Mouse (Mus musculus) lung, postnatal 25 days (tissue): ENCODE results near the gene Olfr203.
"Not testable (repeated sequence)": the region's sequence is repeated elsewhere in the genome, so short reads cannot be mapped to it uniquely, and the experiment has no call there.

Source experiments
- DNase-seq: peaks from one replicate; pipeline ENCODE4 v3.0.0; 2022; ENCODE audit warnings: low spot score

Olfr203 gene

DNA sequence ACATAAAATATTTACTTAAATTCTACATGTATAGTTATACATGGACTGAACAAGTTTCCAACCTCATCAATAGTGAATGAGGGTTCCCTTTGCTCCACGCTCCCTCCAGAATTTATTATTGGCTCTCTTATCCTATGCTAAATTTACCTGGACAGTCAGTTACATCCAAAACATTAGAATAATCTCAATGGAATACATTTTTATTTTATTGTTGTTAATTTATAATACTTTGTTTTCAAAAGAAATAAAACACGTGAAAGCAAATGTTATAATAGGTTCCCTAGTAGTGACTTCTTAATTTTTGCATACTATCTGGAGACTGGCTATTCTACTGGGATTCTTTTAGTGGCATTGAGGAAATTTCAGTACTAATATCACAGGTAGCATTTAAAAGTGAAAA, at the start of gene Olfr203:
Gene Olfr203, plus strand, starts transcription at position 301 of the 400 bp plus-strand sequence.
- DNase-seq: no peak

GRCm38 (mm10) chr16:59249684-59250083, 49.0 kb upstream of the Olfr203 start:
- no peak for DNase-seq

- not testable (repeated sequence) for DNase-seq
Measured at GRCm38 (mm10) chr16:59269097-59269496, 29.6 kb upstream of the Olfr203 start.

GRCm38 (mm10) chr16:59272532-59272931, 26.1 kb upstream of the Olfr203 start, which contains the start of gene Olfr201:
Gene Olfr201, minus strand, starts transcription at chr16:59272632.
- not testable (repeated sequence) for DNase-seq

DNA sequence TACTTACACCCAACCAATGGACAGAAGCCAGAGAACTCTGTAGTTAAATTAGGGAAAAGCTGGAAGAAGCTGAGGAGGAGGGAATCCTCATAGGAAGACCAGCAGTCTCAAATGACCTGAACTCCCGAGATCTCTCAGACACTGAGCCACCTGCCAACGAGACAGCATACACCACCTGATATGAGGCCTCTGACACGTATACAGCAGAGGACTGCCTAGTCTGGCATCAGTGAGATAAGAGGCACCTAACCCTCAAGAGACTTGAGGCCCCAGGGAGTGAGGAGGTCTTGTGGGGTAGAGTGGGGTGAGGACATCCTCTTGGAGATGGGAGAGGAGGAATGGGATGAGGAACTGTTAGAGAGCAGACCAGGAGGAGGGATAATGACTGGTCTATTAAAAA, 18.1 kb upstream of the Olfr203 start:
- DNase-seq: no peak

GRCm38 (mm10) chr16:59283476-59283875, 15.2 kb upstream of the Olfr203 start:
- DNase-seq: no peak

- DNase-seq: no peak
Measured at GRCm38 (mm10) chr16:59286693-59287092, 12.0 kb upstream of the Olfr203 start, which contains the start of gene Olfr202. Gene Olfr202, minus strand, starts transcription at chr16:59286793.

GRCm38 (mm10) chr16:59287576-59287975, 11.1 kb upstream of the Olfr203 start:
- not testable (repeated sequence) for DNase-seq

- DNase-seq: no peak
Measured at GRCm38 (mm10) chr16:59318148-59318547, 19.5 kb downstream of the Olfr203 start, which contains the start of gene Olfr204. Gene Olfr204, minus strand, starts transcription at chr16:59318248.

DNA sequence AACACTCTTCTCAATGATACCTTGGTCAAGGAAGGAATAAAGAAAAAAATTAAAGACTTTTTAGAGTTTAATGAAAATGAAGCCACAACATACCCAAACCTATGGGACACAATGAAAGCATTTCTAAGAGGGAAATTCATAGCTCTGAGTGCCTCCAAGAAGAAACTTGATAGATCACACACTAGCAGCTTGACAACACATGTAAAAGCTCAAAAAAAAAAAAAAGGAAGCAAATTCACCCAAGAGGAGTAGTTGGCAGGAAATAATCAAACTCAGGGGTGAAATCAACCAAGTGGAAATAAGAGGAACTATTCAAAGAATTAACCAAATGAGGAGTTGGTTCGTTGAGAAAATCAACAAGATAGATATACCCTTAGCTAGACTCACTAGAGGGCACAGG, 24.6 kb downstream of the Olfr203 start:
- DNase-seq: not testable (repeated sequence)

DNA sequence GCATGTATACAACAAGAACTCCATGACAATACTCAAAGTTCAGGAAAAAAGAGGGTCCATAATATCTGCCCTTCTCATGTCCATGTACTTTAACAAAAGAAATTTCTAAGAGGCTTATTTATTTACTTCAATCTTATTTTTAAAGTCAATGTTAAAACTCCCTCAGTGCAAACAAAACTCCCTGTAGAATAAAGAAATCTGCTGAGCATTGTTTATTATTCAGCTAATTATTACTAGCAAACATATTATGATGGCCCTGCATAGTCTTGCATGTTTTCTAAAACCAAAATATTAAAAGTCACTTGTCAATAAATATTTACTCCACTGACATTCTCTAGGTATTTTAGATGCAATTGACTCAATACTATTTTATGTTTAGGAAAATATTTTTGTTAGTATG, 32.4 kb downstream of the Olfr203 start, which contains the start of gene Olfr205:
Gene Olfr205, minus strand, starts transcription at position 101 of the 400 bp plus-strand sequence.
- DNase-seq: no peak

GRCm38 (mm10) chr16:59349146-59349545, 50.5 kb downstream of the Olfr203 start, which contains the start of gene Olfr206:
Gene Olfr206, minus strand, starts transcription at chr16:59349246.
- DNase-seq: no peak
